Mouse (Mus musculus): ENCODE results near the gene Sema5a. TPM values are rescaled to one million over a fixed set of nuclear protein-coding genes. Genes with fewer than 3 reads are reported as not detected.

Sema5a gene
- total RNA-seq, 1 experiment from 2014 or later = not detected

- ATAC-seq (replicated peaks; ENCODE audit: insufficient number of reproducible peaks, low FRiP score, low TSS enrichment, poor library complexity, severe bottlenecking) = no peak
Observed at GRCm38 (mm10) chr15:32286296-32286695, 41.7 kb downstream of the Sema5a start.

DNA sequence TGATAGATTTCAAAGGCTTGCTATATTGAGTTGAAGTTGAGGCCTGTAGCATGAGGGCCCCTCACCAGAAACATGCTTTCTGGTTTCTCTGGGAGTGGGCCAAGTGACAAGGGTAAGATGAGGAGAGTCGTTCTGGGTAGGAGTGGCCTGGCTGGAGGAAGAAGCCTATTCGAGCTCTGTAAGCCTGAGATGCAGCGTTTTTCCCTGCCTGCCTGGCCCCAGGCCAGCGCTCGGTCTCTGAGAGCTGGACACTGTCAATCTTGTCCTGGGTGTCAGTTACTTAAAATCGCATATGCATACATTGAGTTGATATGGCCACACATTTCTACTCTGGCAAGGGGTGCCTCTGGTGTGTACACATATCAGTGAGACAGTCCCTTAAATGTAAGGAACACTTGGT is 43.9 kb downstream of the Sema5a start:
- no peak for ATAC-seq (replicated peaks; ENCODE audit: insufficient number of reproducible peaks, low FRiP score, low TSS enrichment, poor library complexity, severe bottlenecking)

GRCm38 (mm10) chr15:32291000-32291399 is 46.4 kb downstream of the Sema5a start:
- ATAC-seq (replicated peaks; ENCODE audit: insufficient number of reproducible peaks, low FRiP score, low TSS enrichment, poor library complexity, severe bottlenecking) = no peak

GRCm38 (mm10) chr15:32296523-32296922 is 51.9 kb downstream of the Sema5a start:
- no peak for ATAC-seq (replicated peaks; ENCODE audit: insufficient number of reproducible peaks, low FRiP score, low TSS enrichment, poor library complexity, severe bottlenecking)

GRCm38 (mm10) chr15:32297266-32297665 is 52.7 kb downstream of the Sema5a start:
- no peak for ATAC-seq (replicated peaks; ENCODE audit: insufficient number of reproducible peaks, low FRiP score, low TSS enrichment, poor library complexity, severe bottlenecking)

DNA sequence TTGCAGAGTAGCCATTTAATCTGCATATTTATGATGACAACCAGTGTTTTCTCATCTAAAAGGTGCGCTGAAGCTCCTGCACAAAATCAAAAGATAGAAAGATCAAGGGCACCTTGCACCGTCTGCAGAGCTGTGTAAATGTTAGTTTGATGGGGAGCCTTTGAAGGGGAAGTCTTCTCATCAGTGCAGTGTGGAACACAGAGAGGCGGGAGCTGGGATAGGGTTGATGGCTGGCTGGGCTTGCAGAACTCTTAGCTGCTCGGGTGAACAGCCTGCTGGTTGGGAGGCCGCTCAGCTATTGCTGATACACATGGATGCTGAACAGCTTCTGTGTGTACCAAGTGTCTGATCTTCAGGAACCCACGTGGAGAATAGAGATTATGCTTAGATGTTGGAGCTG is 53.9 kb downstream of the Sema5a start:
- ATAC-seq (replicated peaks; ENCODE audit: insufficient number of reproducible peaks, low FRiP score, low TSS enrichment, poor library complexity, severe bottlenecking) = no peak

DNA sequence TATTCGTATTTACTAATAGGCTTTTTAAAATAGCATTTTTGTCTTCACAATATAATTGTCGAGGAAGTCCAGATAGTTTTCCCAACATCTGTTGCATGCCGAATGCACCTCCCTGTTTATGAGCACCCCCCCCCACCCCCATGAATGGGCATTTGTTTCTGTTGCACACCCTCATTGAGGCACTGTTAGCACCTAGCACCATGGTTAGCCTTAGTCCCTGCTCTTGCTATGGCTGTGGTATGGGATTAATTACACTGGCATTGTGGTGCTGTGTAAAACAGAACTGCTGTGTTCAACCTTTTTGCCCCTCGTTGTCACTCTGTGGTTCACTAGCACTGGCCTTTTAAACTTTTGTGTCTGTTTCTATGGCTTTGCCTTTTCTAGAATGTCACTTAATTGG is 56.4 kb downstream of the Sema5a start:
- no peak for ATAC-seq (replicated peaks; ENCODE audit: insufficient number of reproducible peaks, low FRiP score, low TSS enrichment, poor library complexity, severe bottlenecking)

DNA sequence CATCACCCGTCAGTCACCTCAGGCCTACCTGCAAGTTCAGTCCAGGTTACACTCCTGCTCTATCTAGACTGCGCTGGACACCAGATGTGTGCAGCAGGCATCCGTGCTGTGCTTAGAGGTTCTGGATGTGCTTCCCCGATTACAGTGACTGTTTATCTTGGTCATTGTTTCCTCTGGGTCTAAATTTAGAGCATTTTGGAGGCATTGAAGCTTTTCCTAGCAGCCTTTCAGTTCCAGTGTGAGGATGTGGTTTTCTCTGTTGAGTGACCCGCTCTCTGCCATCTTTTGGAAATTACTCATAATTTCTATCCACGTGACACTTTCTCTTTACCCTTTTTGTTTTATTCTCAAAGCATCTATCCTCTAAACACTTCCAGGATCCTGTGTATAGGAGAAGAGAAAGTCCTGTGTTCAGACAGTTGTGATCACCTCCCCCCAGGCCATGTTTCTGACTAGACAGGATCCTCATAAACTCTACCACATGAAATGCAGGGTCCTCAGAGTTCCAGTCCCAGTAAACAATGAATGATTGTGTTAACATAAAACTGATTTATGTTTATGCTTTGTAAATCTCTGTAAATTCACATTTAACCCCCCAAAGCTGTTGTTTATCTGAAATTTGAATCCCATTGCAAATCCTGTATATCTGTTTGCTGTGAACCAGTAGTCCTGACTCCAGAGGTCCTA is 62.1 kb downstream of the Sema5a start:
- no peak for ATAC-seq (replicated peaks; ENCODE audit: insufficient number of reproducible peaks, low FRiP score, low TSS enrichment, poor library complexity, severe bottlenecking)

DNA sequence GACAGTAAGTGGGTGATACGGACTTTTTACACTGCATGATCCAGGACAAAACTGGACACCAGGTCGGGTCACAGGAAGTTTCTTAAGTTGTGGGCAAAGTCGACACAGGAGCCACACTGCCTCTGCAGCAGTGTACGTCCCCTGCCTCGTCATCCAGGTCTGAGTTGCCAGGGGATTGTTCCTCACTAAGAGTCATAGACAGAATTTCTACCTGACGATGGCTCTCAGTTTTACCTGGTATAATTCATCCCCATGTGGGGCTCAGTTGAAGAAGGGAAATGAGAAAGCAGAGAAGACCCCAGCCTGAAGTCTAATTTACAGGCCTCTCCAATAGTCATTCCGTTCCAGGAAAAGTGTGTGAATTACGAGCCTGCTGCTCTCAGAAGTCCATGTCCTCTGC is 66.2 kb downstream of the Sema5a start:
- no peak for ATAC-seq (replicated peaks; ENCODE audit: insufficient number of reproducible peaks, low FRiP score, low TSS enrichment, poor library complexity, severe bottlenecking)

- ATAC-seq (replicated peaks; ENCODE audit: insufficient number of reproducible peaks, low FRiP score, low TSS enrichment, poor library complexity, severe bottlenecking) = no peak
Observed at GRCm38 (mm10) chr15:32311287-32311686, 66.7 kb downstream of the Sema5a start.

DNA sequence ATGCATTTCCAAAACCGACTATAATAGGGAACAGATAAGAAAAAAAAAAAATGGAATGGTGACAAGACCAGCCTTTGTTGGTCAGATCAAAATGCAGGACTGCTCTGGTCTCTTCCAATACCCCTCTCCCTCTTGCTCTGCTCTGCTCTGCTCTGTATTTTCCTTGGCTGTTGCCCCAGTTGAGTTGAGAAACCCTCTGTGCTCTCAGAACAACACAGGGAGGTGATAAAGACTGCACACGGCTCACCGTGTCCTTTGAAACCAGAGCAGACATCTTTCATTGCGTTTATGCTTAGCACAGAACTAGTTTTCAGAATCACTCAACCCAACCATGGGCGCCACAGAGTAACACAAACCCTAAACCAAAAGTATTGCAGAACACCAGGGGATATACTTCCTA is 72.5 kb downstream of the Sema5a start:
- no peak for ATAC-seq (replicated peaks; ENCODE audit: insufficient number of reproducible peaks, low FRiP score, low TSS enrichment, poor library complexity, severe bottlenecking)

DNA sequence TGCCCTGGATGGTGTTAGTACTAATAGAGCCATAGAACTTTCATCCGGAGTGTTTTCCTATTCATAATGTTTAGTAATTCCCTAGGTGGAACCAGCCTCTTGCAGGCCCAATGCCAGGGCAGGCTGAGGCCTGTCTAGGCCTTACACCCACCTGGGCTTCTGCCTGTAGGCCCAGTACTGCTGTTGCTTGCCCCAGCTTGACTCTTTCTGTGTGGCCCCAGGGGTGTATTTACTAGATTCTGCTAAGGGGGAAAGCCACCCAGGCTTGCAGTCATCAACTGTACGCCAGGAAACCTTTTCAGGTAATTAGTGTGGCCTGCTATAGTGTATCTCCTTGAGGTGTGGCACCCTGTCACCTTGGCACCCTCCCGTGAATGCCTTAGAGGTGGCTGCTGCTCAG is 76.1 kb downstream of the Sema5a start:
- ATAC-seq (replicated peaks; ENCODE audit: insufficient number of reproducible peaks, low FRiP score, low TSS enrichment, poor library complexity, severe bottlenecking) = no peak

GRCm38 (mm10) chr15:32322455-32323220 is 78.0 kb downstream of the Sema5a start:
- ATAC-seq (replicated peaks; ENCODE audit: insufficient number of reproducible peaks, low FRiP score, low TSS enrichment, poor library complexity, severe bottlenecking) = no peak

- ATAC-seq (replicated peaks; ENCODE audit: insufficient number of reproducible peaks, low FRiP score, low TSS enrichment, poor library complexity, severe bottlenecking) = no peak
Observed at GRCm38 (mm10) chr15:32323224-32323623, 78.6 kb downstream of the Sema5a start.

- no peak for ATAC-seq (replicated peaks; ENCODE audit: insufficient number of reproducible peaks, low FRiP score, low TSS enrichment, poor library complexity, severe bottlenecking)
Observed at GRCm38 (mm10) chr15:32324105-32324504, 79.5 kb downstream of the Sema5a start.

GRCm38 (mm10) chr15:32328370-32329004 is 83.9 kb downstream of the Sema5a start:
- ATAC-seq (replicated peaks; ENCODE audit: insufficient number of reproducible peaks, low FRiP score, low TSS enrichment, poor library complexity, severe bottlenecking) = no peak

DNA sequence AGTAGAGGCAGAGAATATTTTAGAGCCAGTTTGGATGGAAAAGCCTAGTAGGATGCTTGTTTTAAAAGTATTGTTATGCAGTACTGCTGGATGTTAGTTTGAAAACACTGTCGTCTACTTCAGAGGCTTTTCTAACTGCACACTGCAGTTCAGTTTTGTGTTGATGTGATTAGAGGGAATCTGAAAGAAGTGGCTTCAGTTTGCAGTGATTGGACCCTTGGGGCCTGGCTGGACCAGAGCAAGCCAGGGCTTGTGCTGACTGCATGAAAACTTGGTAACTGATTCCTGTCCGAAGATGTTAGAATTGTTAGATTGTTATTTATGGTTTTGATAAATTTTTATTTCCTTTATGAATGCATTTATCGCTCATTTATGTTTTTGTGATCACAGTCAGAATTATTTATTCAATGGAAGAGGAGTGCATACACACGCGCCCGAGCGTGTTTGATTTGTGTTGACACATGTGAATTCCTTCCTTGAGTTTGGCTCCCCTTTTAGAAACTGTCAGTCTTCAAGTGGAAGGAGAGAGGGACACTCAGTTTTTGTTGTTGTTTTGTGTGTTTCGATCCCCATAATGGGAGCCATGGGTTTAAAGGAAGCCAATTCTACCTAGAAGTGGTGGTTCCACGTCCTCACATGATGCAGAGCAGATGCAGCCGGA is 85.2 kb downstream of the Sema5a start:
- no peak for ATAC-seq (replicated peaks; ENCODE audit: insufficient number of reproducible peaks, low FRiP score, low TSS enrichment, poor library complexity, severe bottlenecking)

GRCm38 (mm10) chr15:32330427-32330826 is 85.8 kb downstream of the Sema5a start:
- no peak for ATAC-seq (replicated peaks; ENCODE audit: insufficient number of reproducible peaks, low FRiP score, low TSS enrichment, poor library complexity, severe bottlenecking)

- ATAC-seq (replicated peaks; ENCODE audit: insufficient number of reproducible peaks, low FRiP score, low TSS enrichment, poor library complexity, severe bottlenecking) = no peak
Observed at GRCm38 (mm10) chr15:32331037-32331436, 86.4 kb downstream of the Sema5a start.

Data from monocyte, adult 5-6 weeks (primary cell).